Mouse (Mus musculus): ENCODE measurements around the gene Theg. TPM values are rescaled to one million over a fixed set of nuclear protein-coding genes. Genes with fewer than 3 reads are reported as not detected.

Gene Theg
- polyA plus RNA-seq, 1 experiment, result not detected

- no peak for TF ChIP-seq GATA1 (IDR thresholded peaks at IDR 0.05; ENCODE audit: low read length)
Measured at GRCm38 (mm10) chr10:79607892-79608291, 20.8 kb upstream of the Theg start.

- TF ChIP-seq GATA1 (IDR thresholded peaks at IDR 0.05; ENCODE audit: low read length), result no peak
Measured at GRCm38 (mm10) chr10:79606537-79606936, 19.4 kb upstream of the Theg start.

- TF ChIP-seq GATA1 (IDR thresholded peaks at IDR 0.05; ENCODE audit: low read length), result no peak
Measured at GRCm38 (mm10) chr10:79597936-79598230, 10.8 kb upstream of the Theg start.

DNA sequence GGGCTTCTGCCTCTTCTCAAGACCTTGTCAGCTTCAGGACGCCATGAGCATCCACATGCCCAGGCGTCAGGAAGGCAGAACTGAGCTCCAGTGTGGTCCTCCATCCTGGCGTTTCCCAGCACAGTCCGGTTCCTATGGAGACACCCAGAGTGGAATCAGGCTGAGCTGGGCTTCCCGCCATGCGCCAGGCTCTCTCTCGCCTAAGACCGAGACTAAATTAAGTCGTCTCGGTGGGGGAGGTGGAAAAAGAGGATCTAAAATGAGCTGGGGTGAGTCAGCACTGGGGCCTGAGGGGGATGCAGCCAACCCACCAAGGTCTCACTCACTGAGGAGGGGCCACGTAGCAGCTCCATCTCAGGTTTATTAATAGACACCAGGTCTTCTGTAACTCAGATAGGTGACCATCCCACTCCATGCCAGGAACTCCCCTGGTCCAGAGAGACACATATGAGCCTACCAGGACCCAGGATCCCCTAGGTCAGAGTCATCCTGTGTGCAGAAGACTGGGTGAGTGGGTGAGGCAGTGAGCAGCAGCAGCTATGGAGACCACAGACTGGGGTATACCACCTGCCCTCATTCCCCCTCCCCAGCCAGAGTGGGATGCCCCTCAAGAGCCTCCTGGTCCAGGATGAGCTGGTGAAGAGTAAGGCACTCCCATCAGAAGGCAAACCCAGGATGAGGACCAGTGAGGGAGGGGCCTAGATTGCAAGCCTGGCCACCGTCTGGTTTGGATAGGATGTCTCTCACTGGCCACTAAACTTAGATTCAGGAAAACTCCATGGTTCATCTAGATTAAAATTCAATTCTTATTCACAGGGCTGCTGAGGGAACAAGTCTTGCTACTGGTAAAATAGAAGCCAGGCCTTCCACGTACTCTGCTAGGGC is 10.2 kb upstream of the Theg start:
- no peak for TF ChIP-seq GATA1 (IDR thresholded peaks at IDR 0.05; ENCODE audit: low read length)

DNA sequence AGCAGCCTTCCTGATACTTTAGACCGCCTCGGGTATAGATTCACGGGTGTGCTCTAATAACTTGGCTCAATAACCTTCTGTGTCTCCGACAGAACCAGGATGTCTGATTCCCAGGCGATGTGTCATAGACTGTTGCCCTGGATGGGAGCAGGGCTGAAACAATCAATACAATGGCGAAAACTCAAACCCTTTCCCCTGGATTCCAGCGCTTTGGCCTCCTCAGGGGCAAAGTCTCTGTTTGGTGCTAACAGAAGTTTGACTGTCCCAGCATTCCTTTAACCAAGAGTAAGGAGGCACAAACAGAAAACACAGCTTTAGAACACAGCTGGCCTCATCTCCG is 8.4 kb upstream of the Theg start:
- TF ChIP-seq GATA1 (IDR thresholded peaks at IDR 0.05; ENCODE audit: low read length), result no peak

DNA sequence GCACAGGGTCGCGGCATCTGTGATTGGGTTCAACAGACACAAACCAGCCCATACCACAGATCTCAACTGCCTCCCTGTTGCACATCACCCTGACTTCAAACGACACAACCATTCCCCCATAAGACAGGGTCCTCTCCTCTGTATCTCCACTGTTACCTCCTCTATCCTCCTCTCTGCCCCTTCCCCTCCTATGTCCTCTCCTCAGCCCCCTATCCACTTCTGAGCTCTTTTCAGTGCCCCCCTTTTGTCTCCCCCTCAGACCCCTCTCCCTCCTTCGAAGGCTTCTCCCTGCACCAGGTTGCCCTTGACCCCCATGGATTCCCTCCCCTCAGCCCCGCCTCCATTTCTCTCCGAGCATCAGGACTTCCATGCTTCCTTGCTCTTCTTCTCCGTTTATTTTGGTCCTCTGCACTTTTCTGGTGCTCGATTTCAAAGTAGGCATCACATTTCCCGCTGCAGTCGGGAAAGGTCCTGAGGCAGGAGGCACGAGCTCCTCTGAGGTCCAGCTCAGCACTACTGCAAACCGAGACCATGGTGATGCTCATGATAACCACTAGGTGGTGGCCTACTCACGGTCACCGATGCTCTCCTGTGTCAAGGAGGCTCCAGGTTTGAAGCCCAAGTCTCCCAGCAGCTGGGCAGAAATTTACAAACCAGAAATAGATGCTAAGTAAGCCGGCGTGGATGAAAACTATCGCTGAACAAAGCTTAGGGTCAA is 7.9 kb upstream of the Theg start:
- no peak for TF ChIP-seq GATA1 (IDR thresholded peaks at IDR 0.05; ENCODE audit: low read length)

- no peak for TF ChIP-seq GATA1 (IDR thresholded peaks at IDR 0.05; ENCODE audit: low read length)
Measured at GRCm38 (mm10) chr10:79594111-79594510, 7.0 kb upstream of the Theg start.

DNA sequence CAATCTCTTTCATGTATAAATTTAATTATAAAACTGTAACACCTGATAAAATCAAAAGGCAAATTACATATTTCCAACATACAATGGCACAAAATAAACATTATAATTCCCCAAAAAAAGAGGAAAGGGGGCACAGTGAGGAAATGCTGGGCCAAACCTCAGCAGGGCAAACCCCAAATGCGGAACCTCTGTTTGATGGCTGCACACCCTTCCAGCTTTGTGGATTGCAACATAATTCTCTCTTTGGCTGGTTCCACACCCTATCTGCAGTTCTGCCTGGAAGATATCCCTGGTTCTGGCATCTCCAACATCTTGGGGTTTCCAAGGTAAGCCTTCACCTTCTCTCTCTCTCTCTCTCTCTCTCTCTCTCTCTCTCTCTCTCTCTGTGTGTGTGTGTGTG is 3.6 kb upstream of the Theg start:
- TF ChIP-seq GATA1 (IDR thresholded peaks at IDR 0.05; ENCODE audit: low read length), result no peak

DNA sequence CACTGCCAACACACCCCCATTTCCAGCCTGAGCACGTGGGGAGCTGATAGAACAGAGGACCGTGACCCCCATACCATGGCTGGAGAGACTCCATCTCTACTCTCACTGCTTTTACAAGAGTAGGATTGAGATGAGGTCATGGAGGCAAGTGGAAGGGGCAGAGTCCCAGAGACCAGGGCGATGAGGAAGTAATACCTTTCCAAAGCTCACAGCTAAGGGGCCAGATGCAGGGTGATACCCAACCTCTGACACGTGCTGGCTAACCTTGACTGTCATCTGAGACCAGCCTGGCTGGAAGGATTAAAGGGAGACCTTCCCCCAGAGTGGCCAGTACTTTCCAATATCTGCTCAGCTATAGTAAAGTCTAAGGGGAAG is 608 bp upstream of the Theg start:
- TF ChIP-seq GATA1 (IDR thresholded peaks at IDR 0.05; ENCODE audit: low read length), result no peak

DNA sequence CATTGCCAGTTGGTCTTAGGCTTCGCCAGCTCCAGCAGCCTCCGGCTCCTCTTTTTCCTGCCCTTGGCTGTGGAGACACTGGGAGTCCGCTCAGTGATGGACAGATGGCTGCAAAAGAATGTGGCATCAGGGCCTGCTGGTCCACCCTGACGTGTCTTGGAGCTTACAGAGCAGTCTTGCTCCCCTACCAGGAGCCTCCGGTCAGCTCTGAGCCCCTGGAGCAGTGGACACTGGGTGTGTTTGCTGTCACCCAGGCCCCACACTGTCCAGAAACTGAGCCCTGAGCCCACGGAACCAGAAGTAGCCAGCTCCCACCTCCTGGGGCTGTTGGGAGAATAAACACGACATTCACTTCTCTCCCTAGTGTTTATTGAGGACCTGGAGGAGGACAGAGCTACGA is 888 bp downstream of the Theg start:
- TF ChIP-seq GATA1 (IDR thresholded peaks at IDR 0.05; ENCODE audit: low read length), result no peak

- no peak for TF ChIP-seq GATA1 (IDR thresholded peaks at IDR 0.05; ENCODE audit: low read length)
Measured at GRCm38 (mm10) chr10:79585723-79586122, 1.4 kb downstream of the Theg start.

DNA sequence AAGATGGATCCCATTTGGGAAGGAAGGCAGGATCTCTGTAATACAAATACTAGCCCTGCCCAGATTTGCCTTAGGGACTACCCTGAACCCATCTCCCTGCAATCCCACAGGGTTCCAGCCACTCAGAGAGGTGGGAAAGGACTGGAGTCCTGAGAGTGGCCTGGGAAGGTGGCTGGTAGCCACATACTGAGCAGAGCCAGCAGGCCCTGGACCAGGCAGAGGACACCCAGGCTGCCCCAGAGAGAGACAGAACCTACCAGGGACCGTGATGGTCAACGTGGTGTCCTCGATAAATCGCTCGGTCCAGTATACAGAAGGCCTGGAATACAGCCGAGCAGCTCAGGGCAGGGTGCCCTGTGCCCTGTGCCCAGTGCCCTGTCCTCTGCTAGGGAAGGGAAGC is 2.0 kb downstream of the Theg start:
- no peak for TF ChIP-seq GATA1 (IDR thresholded peaks at IDR 0.05; ENCODE audit: low read length)

- TF ChIP-seq GATA1 (IDR thresholded peaks at IDR 0.05; ENCODE audit: low read length), result no peak
Measured at GRCm38 (mm10) chr10:79584426-79584825, 2.7 kb downstream of the Theg start.

GRCm38 (mm10) chr10:79584021-79584420 is 3.1 kb downstream of the Theg start:
- TF ChIP-seq GATA1 (IDR thresholded peaks at IDR 0.05; ENCODE audit: low read length), result no peak

DNA sequence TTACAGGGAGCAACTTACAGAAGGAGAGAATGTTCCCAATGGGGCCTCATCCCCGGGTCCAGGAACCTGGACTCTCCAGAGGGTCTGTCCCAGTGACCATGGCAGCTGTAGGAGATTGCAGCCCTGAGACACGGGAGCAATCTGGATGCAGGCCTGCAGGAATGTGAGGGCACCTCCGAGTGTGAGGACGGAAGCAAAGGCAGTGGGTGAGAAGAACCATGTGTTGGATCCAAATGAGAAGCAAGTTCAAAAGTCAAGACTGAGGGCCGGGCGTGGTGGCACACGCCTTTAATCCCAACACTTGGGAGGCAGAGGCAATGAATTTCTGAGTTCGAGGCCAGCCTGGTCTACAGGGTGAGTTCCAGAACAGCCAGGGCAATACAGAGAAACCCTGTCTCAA is 5.6 kb downstream of the Theg start:
- no peak for TF ChIP-seq GATA1 (IDR thresholded peaks at IDR 0.05; ENCODE audit: low read length)

DNA sequence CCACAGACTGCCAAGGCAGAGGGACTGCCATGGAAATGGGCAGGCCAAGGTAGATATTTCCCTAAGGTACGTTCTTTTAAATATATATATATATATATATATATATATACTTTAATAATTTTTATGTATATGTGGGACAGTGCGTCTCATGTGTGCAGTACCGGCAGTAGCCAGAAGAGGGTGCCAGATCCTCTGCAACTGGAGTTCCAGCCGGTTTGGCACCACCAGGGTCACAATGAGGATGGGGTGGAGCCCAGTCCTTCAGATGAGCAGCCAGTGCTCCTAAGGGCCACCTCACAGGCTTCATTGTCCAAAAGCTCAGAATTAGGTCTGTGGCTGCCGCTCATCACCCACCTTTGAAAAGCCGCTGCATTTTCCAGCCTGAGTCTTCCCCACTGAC is 6.3 kb downstream of the Theg start:
- TF ChIP-seq GATA1 (IDR thresholded peaks at IDR 0.05; ENCODE audit: low read length), result no peak

DNA sequence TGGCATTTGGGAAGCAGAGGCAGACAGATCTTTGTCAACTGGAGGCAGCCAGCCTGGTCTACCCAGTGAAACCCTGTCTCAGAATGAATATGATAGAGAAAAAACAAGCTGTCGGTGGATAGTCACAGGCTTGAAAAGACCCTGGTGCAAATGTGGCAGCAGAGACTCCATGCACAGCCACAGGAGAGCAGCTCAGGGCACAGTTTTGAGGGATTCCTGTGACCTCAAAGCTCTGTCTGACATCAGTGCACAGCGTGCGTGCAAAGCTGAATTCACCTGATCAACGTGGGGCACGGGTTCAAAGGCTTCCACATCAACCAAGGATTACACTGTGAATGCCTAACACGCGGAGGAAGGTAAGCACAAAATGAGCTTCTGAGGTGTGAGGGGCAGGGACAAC is 6.8 kb downstream of the Theg start:
- TF ChIP-seq GATA1 (IDR thresholded peaks at IDR 0.05; ENCODE audit: low read length), result no peak

All from G1E-ER4 (cell line).